Mouse (Mus musculus): ENCODE measurements around the gene Fkbp6. TPM values are rescaled to one million over a fixed set of nuclear protein-coding genes. Genes with fewer than 3 reads are reported as not detected.
A peak's percentile ranks its signal among the peaks of the same experiment; 100 is the strongest.

Gene Fkbp6
- total and polyA plus RNA-seq, 2 experiments from 2014 or later, result not detected

GRCm38 (mm10) chr5:135331161-135331560, 18.7 kb downstream of the Fkbp6 start:
- WGBS, result 78% methylated on average over 6 of the region's 6 CpGs

GRCm38 (mm10) chr5:135330201-135330600, 19.6 kb downstream of the Fkbp6 start:
- no peak for TF ChIP-seq EP300 (IDR thresholded peaks at IDR 0.05; ENCODE audit: low read depth)
- no peak for TF ChIP-seq CTCF (IDR thresholded peaks at IDR 0.05; ENCODE audit: low read depth)
- Histone ChIP-seq H3K27me3 (ENCODE audit: control insufficient read depth, insufficient read depth, low read length) (no peaks in the 10 kb centered on the region), H3K4me3 (ENCODE audit: low read depth, low read length) (no peak overlapping the region), H3K36me3 (replicated peaks; ENCODE audit: control insufficient read depth, insufficient read depth, low read length) (no peaks in the 10 kb centered on the region), H3K4me1 (ENCODE audit: control insufficient read depth, insufficient read depth) (no peaks in the 10 kb centered on the region), H3K9me3 (replicated peaks; ENCODE audit: control insufficient read depth, low read length) (no peaks in the 10 kb centered on the region), H3K27ac (ENCODE audit: low read depth) (no peak overlapping the region), H3K4me2 (ENCODE audit: low read depth, low read length) (no peak overlapping the region), H3K9ac (replicated peaks; ENCODE audit: low read depth, low read length) (no peak overlapping the region)
- no peak for ATAC-seq (ENCODE audit: insufficient read depth, low read depth)
- no peak for DNase-seq (ENCODE audit: low spot score)
- WGBS, result 76% methylated on average over 5 of the region's 5 CpGs

More at GRCm38 (mm10) chr5:135331161-135331560, 18.7 kb downstream of the Fkbp6 start:
- Histone ChIP-seq H3K27me3 (ENCODE audit: control insufficient read depth, insufficient read depth, low read length) (no peaks in the 10 kb centered on the region), H3K4me3 (ENCODE audit: low read depth, low read length) (no peak overlapping the region), H3K36me3 (replicated peaks; ENCODE audit: control insufficient read depth, insufficient read depth, low read length) (no peaks in the 10 kb centered on the region), H3K9me3 (replicated peaks; ENCODE audit: control insufficient read depth, low read length) (no peaks in the 10 kb centered on the region), H3K4me2 (ENCODE audit: low read depth, low read length) (no peak overlapping the region), H3K27ac (ENCODE audit: low read depth) (no peak overlapping the region), H3K9ac (replicated peaks; ENCODE audit: low read depth, low read length) (no peak overlapping the region), H3K4me1 (ENCODE audit: control insufficient read depth, insufficient read depth) (no peaks in the 10 kb centered on the region)
- DNase-seq (ENCODE audit: low spot score) (no peak), ATAC-seq (ENCODE audit: insufficient read depth, low read depth) (no peak)
- TF ChIP-seq CTCF (IDR thresholded peaks at IDR 0.05; ENCODE audit: low read depth) (no peak), EP300 (IDR thresholded peaks at IDR 0.05; ENCODE audit: low read depth) (no peak)

GRCm38 (mm10) chr5:135329471-135329870, 20.4 kb downstream of the Fkbp6 start:
- TF ChIP-seq CTCF (IDR thresholded peaks at IDR 0.05; ENCODE audit: low read depth) (no peak), EP300 (IDR thresholded peaks at IDR 0.05; ENCODE audit: low read depth) (no peak)
- 57% methylated on average over 4 of the region's 4 CpGs for WGBS
- Histone ChIP-seq H3K4me3 (ENCODE audit: low read depth, low read length) (no peak overlapping the region), H3K9ac (replicated peaks; ENCODE audit: low read depth, low read length) (no peak overlapping the region), H3K27ac (ENCODE audit: low read depth) (no peak overlapping the region), H3K4me1 (ENCODE audit: control insufficient read depth, insufficient read depth) (no peaks in the 10 kb centered on the region), H3K36me3 (replicated peaks; ENCODE audit: control insufficient read depth, insufficient read depth, low read length) (no peaks in the 10 kb centered on the region), H3K9me3 (replicated peaks; ENCODE audit: control insufficient read depth, low read length) (no peaks in the 10 kb centered on the region), H3K4me2 (ENCODE audit: low read depth, low read length) (no peak overlapping the region), H3K27me3 (ENCODE audit: control insufficient read depth, insufficient read depth, low read length) (no peaks in the 10 kb centered on the region)
- DNase-seq (ENCODE audit: low spot score) (no peak), ATAC-seq (ENCODE audit: insufficient read depth, low read depth) (no peak)

GRCm38 (mm10) chr5:135326121-135326659, 23.7 kb downstream of the Fkbp6 start:
- no peak for DNase-seq (ENCODE audit: low spot score)
- no peak overlapping the region for H3K27ac ChIP-seq (ENCODE audit: low read depth)
- no peak overlapping the region for H3K9ac ChIP-seq (replicated peaks; ENCODE audit: low read depth, low read length)
- H3K36me3 ChIP-seq (replicated peaks; ENCODE audit: control insufficient read depth, insufficient read depth, low read length), result no peaks in the 10 kb centered on the region
- no peaks in the 10 kb centered on the region for H3K9me3 ChIP-seq (replicated peaks; ENCODE audit: control insufficient read depth, low read length)
- WGBS, result 23% methylated on average over 3 of the region's 3 CpGs
- ATAC-seq (ENCODE audit: insufficient read depth, low read depth), result no peak
- H3K4me3 ChIP-seq (ENCODE audit: low read depth, low read length), result no peak overlapping the region
- no peak overlapping the region for H3K4me2 ChIP-seq (ENCODE audit: low read depth, low read length)
- no peaks in the 10 kb centered on the region for H3K4me1 ChIP-seq (ENCODE audit: control insufficient read depth, insufficient read depth)
- TF ChIP-seq CTCF (IDR thresholded peaks at IDR 0.05; ENCODE audit: low read depth) (no peak), EP300 (IDR thresholded peaks at IDR 0.05; ENCODE audit: low read depth) (no peak)
- no peaks in the 10 kb centered on the region for H3K27me3 ChIP-seq (ENCODE audit: control insufficient read depth, insufficient read depth, low read length)

- Histone ChIP-seq H3K27me3 (ENCODE audit: control insufficient read depth, insufficient read depth, low read length) (no peaks in the 10 kb centered on the region), H3K27ac (ENCODE audit: low read depth) (no peak overlapping the region), H3K4me3 (ENCODE audit: low read depth, low read length) (no peak overlapping the region), H3K36me3 (replicated peaks; ENCODE audit: control insufficient read depth, insufficient read depth, low read length) (no peaks in the 10 kb centered on the region), H3K9ac (replicated peaks; ENCODE audit: low read depth, low read length) (no peak overlapping the region), H3K4me1 (ENCODE audit: control insufficient read depth, insufficient read depth) (no peaks in the 10 kb centered on the region), H3K4me2 (ENCODE audit: low read depth, low read length) (no peak overlapping the region), H3K9me3 (replicated peaks; ENCODE audit: control insufficient read depth, low read length) (no peaks in the 10 kb centered on the region)
- no peak for TF ChIP-seq CTCF (IDR thresholded peaks at IDR 0.05; ENCODE audit: low read depth)
- TF ChIP-seq EP300 (IDR thresholded peaks at IDR 0.05; ENCODE audit: low read depth), result no peak
- ATAC-seq (ENCODE audit: insufficient read depth, low read depth) (no peak), DNase-seq (ENCODE audit: low spot score) (no peak)
- WGBS, result 76% methylated on average over 1 of the region's 1 CpGs
These were observed 27.6 kb downstream of the Fkbp6 start for GRCm38 (mm10) chr5:135322197-135322596.

- Histone ChIP-seq H3K4me1 (ENCODE audit: control insufficient read depth, insufficient read depth) (no peaks in the 10 kb centered on the region), H3K36me3 (replicated peaks; ENCODE audit: control insufficient read depth, insufficient read depth, low read length) (no peaks in the 10 kb centered on the region), H3K9me3 (replicated peaks; ENCODE audit: control insufficient read depth, low read length) (no peaks in the 10 kb centered on the region), H3K9ac (replicated peaks; ENCODE audit: low read depth, low read length) (no peak overlapping the region), H3K27ac (ENCODE audit: low read depth) (no peak overlapping the region), H3K4me2 (ENCODE audit: low read depth, low read length) (no peak overlapping the region), H3K4me3 (ENCODE audit: low read depth, low read length) (no peak overlapping the region), H3K27me3 (ENCODE audit: control insufficient read depth, insufficient read depth, low read length) (no peaks in the 10 kb centered on the region)
- 52% methylated on average over 2 of the region's 2 CpGs for WGBS
- ATAC-seq (ENCODE audit: insufficient read depth, low read depth), result no peak
- no peak for DNase-seq (ENCODE audit: low spot score)
- TF ChIP-seq CTCF (IDR thresholded peaks at IDR 0.05; ENCODE audit: low read depth) (peak; percentile 19; the same call in 1 of the 2 replicates), EP300 (IDR thresholded peaks at IDR 0.05; ENCODE audit: low read depth) (no peak)
These were observed 30.0 kb downstream of the Fkbp6 start for GRCm38 (mm10) chr5:135319856-135320255.

Measured in heart, postnatal 0 days (tissue).